8 mouse cellular contexts compared by ENCODE assay signal in genomic region chr12:25098161-25098550, GRCm38 (mm10). TPM values are rescaled to one million over a fixed set of nuclear protein-coding genes. Genes with fewer than 3 reads are reported as not detected.
DNase-seq lines count a peak whose midpoint lies in the region; ATAC-seq and TF ChIP-seq lines count a peak whose summit lies in the region.

No protein-coding gene starts in this region.

- peak overlapping the region; percentile 47; the same call in 1 of the 2 replicates for H3K27ac ChIP-seq in bone marrow, adult 2 months (ENCODE audit: control insufficient read depth, insufficient read depth, low read depth, low read length, poor library complexity)
- H3K27ac ChIP-seq in hindbrain, embryonic 16.5 days (ENCODE audit: low read depth, low read length), result peak overlapping the region; percentile 89
- H3K27ac ChIP-seq in midbrain, embryonic 15.5 days, result peak overlapping the region; percentile 93

- H3K4me1 ChIP-seq in bone marrow, adult 2 months (ENCODE audit: control insufficient read depth, insufficient read depth, low read length), result peaks cover 1% of the 10 kb centered on the region; the same call in 1 of the 2 replicates
- peaks cover 38% of the 10 kb centered on the region for H3K4me1 ChIP-seq in hindbrain, embryonic 16.5 days (ENCODE audit: control insufficient read depth, insufficient read depth, low read depth, low read length)
- H3K4me1 ChIP-seq in midbrain, embryonic 15.5 days, result peaks cover 66% of the 10 kb centered on the region

- 8% methylated on average over 10 of the region's 10 CpGs for WGBS in bone marrow, adult 2 months
- WGBS in hindbrain, embryonic 16.5 days, result 6% methylated on average over 8 of the region's 10 CpGs
- WGBS in midbrain, embryonic 15.5 days, result 0% methylated on average over 9 of the region's 10 CpGs

- peak overlapping the region; percentile 52 for H3K4me3 ChIP-seq in bone marrow, adult 2 months (replicated peaks; ENCODE audit: control insufficient read depth, low read depth, low read length)
- H3K4me3 ChIP-seq in hindbrain, embryonic 16.5 days (ENCODE audit: low read length), result peak overlapping the region; percentile 55
- peak overlapping the region; percentile 71 for H3K4me3 ChIP-seq in midbrain, embryonic 15.5 days

- TF ChIP-seq POLR2A in bone marrow, adult 2 months (IDR thresholded peaks at IDR 0.05; ENCODE audit: borderline replicate concordance, control insufficient read depth, low read depth, low read length), result no peak

- DNase-seq in kidney, adult 9 months, result peak; percentile 60
- DNase-seq in kidney, postnatal 36 days, result no peak
- no peak for DNase-seq in adrenal gland, postnatal 14 days
- no peak for DNase-seq in layer of hippocampus, adult 9-10 months (ENCODE audit: low spot score)

- H3K4me2 ChIP-seq in hindbrain, embryonic 16.5 days (ENCODE audit: low read length), result peak overlapping the region; percentile 99
- peak overlapping the region; percentile 96 for H3K4me2 ChIP-seq in midbrain, embryonic 15.5 days

- H3K9ac ChIP-seq in hindbrain, embryonic 16.5 days (ENCODE audit: low read depth, low read length), result peak overlapping the region; percentile 76
- H3K9ac ChIP-seq in midbrain, embryonic 15.5 days, result peak overlapping the region; percentile 70

- no peaks in the 10 kb centered on the region for H3K36me3 ChIP-seq in hindbrain, embryonic 16.5 days (ENCODE audit: control insufficient read depth, insufficient read depth, low read length)
- H3K36me3 ChIP-seq in midbrain, embryonic 15.5 days (replicated peaks), result no peaks in the 10 kb centered on the region

- ATAC-seq in hindbrain, embryonic 16.5 days, result no peak
- ATAC-seq in midbrain, embryonic 15.5 days (replicated peaks), result peak; percentile 2; the same call in 1 of the 2 replicates
- ATAC-seq in inflammation-experienced regulatory T-cells, adult 6 months, result no peak

- H3K9me3 ChIP-seq in hindbrain, embryonic 16.5 days (ENCODE audit: control insufficient read depth, low read length), result no peaks in the 10 kb centered on the region
- no peaks in the 10 kb centered on the region for H3K9me3 ChIP-seq in midbrain, embryonic 15.5 days

- H3K27me3 ChIP-seq in hindbrain, embryonic 16.5 days (replicated peaks; ENCODE audit: control insufficient read depth, insufficient read depth, low read length), result no peaks in the 10 kb centered on the region
- H3K27me3 ChIP-seq in midbrain, embryonic 15.5 days (replicated peaks), result no peaks in the 10 kb centered on the region

- no peak for TF ChIP-seq CTCF in bone marrow, adult 2 months (IDR thresholded peaks at IDR 0.05; ENCODE audit: control insufficient read depth, insufficient read depth, low read length)

RNA-seq across cellular contexts. Expression of gene Id2, which starts 1.2 kb away (rescaled TPM):
- polyA plus RNA-seq in bone marrow, adult 2 months (2011; ENCODE audit: insufficient read depth, insufficient read length, low replicate concordance, missing spikeins), result 23.2 and 39.6 TPM in 2 replicates
- 291 and 379 TPM in 2 replicates for polyA plus RNA-seq in hindbrain, embryonic 16.5 days (2015; fragmentation: Nextera tagmentation; extraction: Ambion mirVana)
- 138 TPM in 2 replicates for polyA plus RNA-seq in midbrain, embryonic 15.5 days (2015; fragmentation: Nextera tagmentation; extraction: Ambion mirVana)
- polyA plus RNA-seq in inflammation-experienced regulatory T-cells, adult 6 months (2017; shearing (Covaris generic)), result 1,000 to 10,000 TPM in 1 of 3 experiments, 100 to 1,000 TPM in 2; 414 to 1,496 (median 414) TPM
- total RNA-seq in adrenal gland, postnatal 14 days (2021), result 359 and 395 TPM in 2 replicates
